Mouse (Mus musculus): ENCODE measurements around the gene Ethe1.

The Ethe1 gene

GRCm38 (mm10) chr7:24577811-24578210 lies 9.5 kb upstream of the Ethe1 start:
- DNase-seq (ENCODE audit: low spot score), result no peak

GRCm38 (mm10) chr7:24584876-24585275 lies 2.5 kb upstream of the Ethe1 start:
- DNase-seq (ENCODE audit: low spot score), result no peak

- no peak for DNase-seq (ENCODE audit: low spot score)
These were observed 1.3 kb upstream of the Ethe1 start for GRCm38 (mm10) chr7:24585995-24586394.

GRCm38 (mm10) chr7:24586828-24587227 lies 515 bp upstream of the Ethe1 start:
- no peak for DNase-seq (ENCODE audit: low spot score)

GRCm38 (mm10) chr7:24588336-24588735 lies 993 bp downstream of the Ethe1 start:
- DNase-seq (ENCODE audit: low spot score), result no peak

GRCm38 (mm10) chr7:24591735-24592134 lies 4.4 kb downstream of the Ethe1 start:
- DNase-seq (ENCODE audit: low spot score), result no peak

GRCm38 (mm10) chr7:24592163-24592562 lies 4.8 kb downstream of the Ethe1 start:
- no peak for DNase-seq (ENCODE audit: low spot score)

- no peak for DNase-seq (ENCODE audit: low spot score)
These were observed 5.4 kb downstream of the Ethe1 start for GRCm38 (mm10) chr7:24592781-24593180.

- peak; percentile 80 for DNase-seq (ENCODE audit: low spot score)
These were observed 6.4 kb downstream of the Ethe1 start for GRCm38 (mm10) chr7:24593621-24594308.

GRCm38 (mm10) chr7:24594309-24594803 lies 7.0 kb downstream of the Ethe1 start:
- no peak for DNase-seq (ENCODE audit: low spot score)

GRCm38 (mm10) chr7:24595464-24595863 lies 8.1 kb downstream of the Ethe1 start:
- DNase-seq (ENCODE audit: low spot score), result no peak

- no peak for DNase-seq (ENCODE audit: low spot score)
These were observed 10.8 kb downstream of the Ethe1 start for GRCm38 (mm10) chr7:24598121-24598520.

GRCm38 (mm10) chr7:24599211-24600067 lies 12.1 kb downstream of the Ethe1 start:
- no peak for DNase-seq (ENCODE audit: low spot score)

- peak; percentile 95 for DNase-seq (ENCODE audit: low spot score)
These were observed 13.7 kb downstream of the Ethe1 start for GRCm38 (mm10) chr7:24600941-24601597.

- no peak for DNase-seq (ENCODE audit: low spot score)
These were observed 18.2 kb downstream of the Ethe1 start for GRCm38 (mm10) chr7:24605561-24605960.

GRCm38 (mm10) chr7:24606046-24606445 lies 18.7 kb downstream of the Ethe1 start:
- no peak for DNase-seq (ENCODE audit: low spot score)

GRCm38 (mm10) chr7:24608017-24608416 lies 20.7 kb downstream of the Ethe1 start:
- peak; percentile 26 for DNase-seq (ENCODE audit: low spot score)

- DNase-seq (ENCODE audit: low spot score), result no peak
These were observed 21.2 kb downstream of the Ethe1 start for GRCm38 (mm10) chr7:24608561-24608960.

GRCm38 (mm10) chr7:24610144-24610878 lies 23.0 kb downstream of the Ethe1 start, which contains the start of gene Phldb3:
Gene Phldb3, plus strand, starts transcription at chr7:24610763.
- DNase-seq (ENCODE audit: low spot score), result peak; percentile 31

GRCm38 (mm10) chr7:24610879-24611494 lies 23.6 kb downstream of the Ethe1 start:
- peak; percentile 90 for DNase-seq (ENCODE audit: low spot score)

- no peak for DNase-seq (ENCODE audit: low spot score)
These were observed 24.4 kb downstream of the Ethe1 start for GRCm38 (mm10) chr7:24611709-24612108.

Data from ovary, postnatal 36 days (tissue).